Mouse (Mus musculus) stomach, postnatal 0 days (tissue): ENCODE data around the gene Atp2a2. TPM values are rescaled to one million over a fixed set of nuclear protein-coding genes. Genes with fewer than 3 reads are reported as not detected.

Experiments used
- ATAC-seq: fragments of 200-750 bp; cut with Nextera tagmentation; 2 replicates; pipeline ENCODE4 v1.8.0; 2017; ENCODE audit not compliant: low FRiP score, low TSS enrichment
- DNase-seq: peaks from one replicate; pipeline ENCODE4 v3.0.0-alpha.2; 2016; ENCODE audit warnings: low spot score
- H3K27ac ChIP-seq: fragments of 300-500 bp; sonication (generic); replicated peaks from 2 replicates; pipeline ENCODE4 v1.5.1; 2014; ENCODE audit warnings: mild to moderate bottlenecking, control low read depth
- H3K27me3 ChIP-seq: fragments of 300-500 bp; sonication (generic); 2 replicates; pipeline ENCODE4 v1.6.1; 2014; ENCODE audit warnings: low read length; ENCODE audit not compliant: control insufficient read depth, insufficient read depth
- H3K36me3 ChIP-seq: fragments of 300-500 bp; sonication (generic); 2 replicates; pipeline ENCODE4 v1.6.1; 2014; ENCODE audit warnings: low read length, mixed read lengths; ENCODE audit not compliant: control insufficient read depth, insufficient read depth
- H3K4me1 ChIP-seq: fragments of 300-500 bp; sonication (generic); replicated peaks from 2 replicates; pipeline ENCODE4 v1.6.1; 2014; ENCODE audit warnings: antibody characterized with exemption; ENCODE audit not compliant: control insufficient read depth, insufficient read depth
- H3K4me2 ChIP-seq: fragments of 300-500 bp; sonication (generic); replicated peaks from 2 replicates; pipeline ENCODE4 v1.6.1; 2014; ENCODE audit warnings: low read depth, mild to moderate bottlenecking, control low read depth, moderate library complexity
- H3K4me3 ChIP-seq: fragments of 300-500 bp; sonication (generic); 2 replicates; pipeline ENCODE4 v1.5.1; 2014; ENCODE audit warnings: low read depth, low read length, control low read depth
- H3K9ac ChIP-seq: fragments of 300-500 bp; sonication (generic); 2 replicates; pipeline ENCODE4 v1.6.1; 2014; ENCODE audit warnings: mild to moderate bottlenecking, low read length, control low read depth, mixed read lengths
- H3K9me3 ChIP-seq: fragments of 300-500 bp; sonication (generic); 2 replicates; pipeline ENCODE4 v1.6.1; 2016; ENCODE audit warnings: low read length; ENCODE audit not compliant: control insufficient read depth
- CTCF ChIP-seq: IDR thresholded peaks from 2 replicates; pipeline ENCODE4 v1.5.1; 2016; ENCODE audit warnings: antibody characterized with exemption, low read depth, mild to moderate bottlenecking, moderate library complexity
- EP300 ChIP-seq: optimal IDR thresholded peaks from 2 replicates; pipeline ENCODE3; 2016; ENCODE audit warnings: antibody characterized with exemption
- WGBS: fragments of 180-500 bp; shearing (Covaris S2); extraction: QIAGEN DNeasy Blood & Tissue Kit; methylation state at CpG from one replicate; pipeline ENCODE4 v1.1.7; 2014; 5-methylcytosine and 5-hydroxymethylcytosine counted together
- polyA plus RNA-seq: library from polyadenylated mRNA; unstranded; fragments of >200 nt; fragmentation: Nextera tagmentation; extraction: Ambion mirVana; gene quantifications from 2 replicates; pipeline ENCODE4 v1.2.1, GENCODE M21; 2015

Atp2a2 gene
- polyA plus RNA-seq, 1 experiment from 2014 or later = 24.0 TPM

DNA sequence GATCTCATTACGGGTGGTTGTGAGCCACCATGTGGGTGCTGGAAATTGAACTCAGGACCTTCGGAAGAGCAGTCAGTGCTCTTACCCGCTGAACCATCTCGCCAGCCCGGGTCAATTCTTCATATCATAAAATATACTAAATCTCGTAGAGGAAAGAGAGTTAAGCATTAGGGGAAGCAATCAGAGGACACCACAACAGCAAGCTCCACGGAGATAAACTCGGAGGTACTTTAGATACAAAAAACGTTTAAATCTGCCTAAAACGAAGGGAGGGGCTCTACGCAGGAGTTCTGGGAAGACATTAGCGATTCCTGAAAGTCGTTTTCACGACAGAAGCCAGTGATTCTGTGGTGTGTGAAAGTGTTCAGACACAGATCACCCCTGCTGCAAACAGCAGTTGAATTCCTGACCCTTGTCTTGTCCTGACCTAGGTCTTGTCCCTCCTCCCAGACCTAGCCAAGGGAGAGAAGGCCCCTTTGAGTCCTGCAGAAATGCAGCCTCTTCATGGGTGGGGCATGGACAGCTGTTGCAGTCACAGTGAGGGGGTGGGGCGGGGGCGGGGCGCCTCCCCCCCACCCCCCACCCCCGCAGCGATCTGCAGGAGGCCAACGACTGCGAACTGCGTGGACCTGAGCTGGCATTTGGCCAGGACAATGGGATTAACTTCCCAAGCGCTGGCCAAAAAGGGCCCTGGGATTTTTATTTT is 11.5 kb upstream of the Atp2a2 start:
- TF ChIP-seq CTCF (no peak), EP300 (no peak)
- Histone ChIP-seq H3K9me3 (no peaks in the 10 kb centered on the region), H3K4me2 (peak overlapping the region; percentile 12; the same call in 1 of the 2 replicates), H3K9ac (no peak overlapping the region), H3K36me3 (no peaks in the 10 kb centered on the region), H3K27ac (no peak overlapping the region), H3K4me1 (peaks cover 15% of the 10 kb centered on the region), H3K4me3 (no peak overlapping the region), H3K27me3 (no peaks in the 10 kb centered on the region)
- DNase-seq = no peak
- 43% methylated on average over 21 of the region's 23 CpGs for WGBS
- ATAC-seq = no peak

DNA sequence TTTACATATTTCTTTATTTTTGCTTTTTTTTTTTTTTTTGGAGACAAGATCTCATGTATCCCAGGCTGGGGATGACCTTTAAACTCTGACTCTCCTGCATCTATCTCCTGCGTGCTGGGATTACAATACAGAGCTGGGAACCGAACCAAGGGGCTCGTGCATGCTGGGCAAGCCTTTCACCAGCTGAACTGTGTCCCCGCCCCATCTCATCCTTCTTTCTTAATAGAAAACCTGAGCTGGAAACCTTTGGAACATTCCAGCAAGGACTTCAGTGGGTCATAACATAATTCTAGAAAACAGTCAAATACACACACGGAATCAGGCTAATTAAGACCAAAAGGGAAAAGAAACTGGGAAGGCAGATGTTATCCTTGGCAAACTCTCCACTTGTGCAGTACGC is 10.0 kb upstream of the Atp2a2 start:
- no peak overlapping the region; the same call in 1 of the 2 replicates for H3K27ac ChIP-seq
- H3K27me3 ChIP-seq = no peaks in the 10 kb centered on the region
- no peak for TF ChIP-seq EP300
- TF ChIP-seq CTCF = no peak
- no peak for DNase-seq
- H3K4me1 ChIP-seq = peaks cover 13% of the 10 kb centered on the region
- no peak for ATAC-seq
- no peaks in the 10 kb centered on the region for H3K9me3 ChIP-seq
- WGBS = 53% methylated on average over 6 of the region's 6 CpGs
- no peaks in the 10 kb centered on the region for H3K36me3 ChIP-seq
- no peak overlapping the region for H3K4me2 ChIP-seq
- H3K4me3 ChIP-seq = no peak overlapping the region
- no peak overlapping the region for H3K9ac ChIP-seq

DNA sequence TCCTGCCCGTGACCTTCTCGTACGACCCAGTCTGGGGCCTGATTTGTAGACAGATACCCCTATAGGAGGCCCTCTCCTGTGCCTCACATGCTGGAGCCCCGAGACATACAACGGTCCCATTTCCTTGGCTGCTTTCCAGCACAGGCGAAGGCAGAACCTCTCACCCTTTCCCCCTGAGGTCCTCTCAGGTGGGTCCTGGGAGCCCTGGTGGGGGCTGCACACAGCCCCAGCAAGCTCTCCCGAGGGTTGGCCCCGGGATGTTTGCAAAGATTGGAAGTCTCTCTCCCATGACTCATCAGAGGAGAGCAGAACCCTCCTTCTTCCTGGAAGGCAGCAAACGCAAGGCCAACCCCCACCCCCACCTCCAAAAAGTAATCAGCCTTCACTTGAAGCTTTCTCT is 9.4 kb upstream of the Atp2a2 start:
- no peaks in the 10 kb centered on the region for H3K36me3 ChIP-seq
- TF ChIP-seq EP300 (no peak), CTCF (no peak)
- H3K27me3 ChIP-seq = no peaks in the 10 kb centered on the region
- H3K9me3 ChIP-seq = no peaks in the 10 kb centered on the region
- peaks cover 13% of the 10 kb centered on the region for H3K4me1 ChIP-seq
- 0 out of 2 replicates have a peak overlapping the region, but pooled peaks have one; percentile 14 for H3K9ac ChIP-seq
- 17% methylated on average over 9 of the region's 9 CpGs for WGBS
- 0 out of 2 replicates have a peak overlapping the region, but pooled peaks have one; percentile 39 for H3K4me2 ChIP-seq
- no peak overlapping the region for H3K4me3 ChIP-seq
- peak overlapping the region; percentile 79 for H3K27ac ChIP-seq
- peak; percentile 60 for DNase-seq
- peak; percentile 66; the same call in 1 of the 2 replicates for ATAC-seq

DNA sequence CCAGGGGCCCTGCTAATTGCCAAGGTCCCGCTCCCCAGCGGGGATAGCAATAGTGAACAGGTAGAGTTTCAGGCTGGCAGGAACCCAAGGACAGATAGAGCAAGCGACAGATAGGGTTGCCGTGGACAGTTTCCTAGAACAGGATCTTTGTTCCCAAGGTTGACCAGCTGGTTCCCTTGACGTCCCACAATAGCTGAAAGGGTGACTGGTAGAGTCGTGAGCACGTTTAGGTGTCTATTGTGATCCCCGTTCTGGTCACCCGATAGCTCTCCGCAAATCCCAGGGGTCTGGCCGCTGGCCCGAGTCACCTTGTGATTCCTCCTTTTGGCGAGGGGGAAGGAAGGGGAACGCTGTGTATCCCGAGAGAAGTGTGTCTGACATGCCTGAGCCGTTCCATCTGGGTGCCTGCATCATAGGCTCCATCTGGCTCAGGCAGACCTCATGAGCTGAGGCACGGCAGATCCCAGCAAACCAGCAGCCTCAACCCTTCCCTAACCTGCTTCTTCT is 8.7 kb upstream of the Atp2a2 start:
- H3K36me3 ChIP-seq = no peaks in the 10 kb centered on the region
- TF ChIP-seq EP300 = no peak
- TF ChIP-seq CTCF = no peak
- no peaks in the 10 kb centered on the region for H3K27me3 ChIP-seq
- H3K4me2 ChIP-seq = no peak overlapping the region
- 43% methylated on average over 17 of the region's 17 CpGs for WGBS
- peak; percentile 40 for ATAC-seq
- H3K4me3 ChIP-seq = no peak overlapping the region
- peak overlapping the region; percentile 79 for H3K27ac ChIP-seq
- H3K4me1 ChIP-seq = peaks cover 13% of the 10 kb centered on the region
- peak; percentile 45 for DNase-seq
- H3K9me3 ChIP-seq = no peaks in the 10 kb centered on the region
- no peak overlapping the region for H3K9ac ChIP-seq

DNA sequence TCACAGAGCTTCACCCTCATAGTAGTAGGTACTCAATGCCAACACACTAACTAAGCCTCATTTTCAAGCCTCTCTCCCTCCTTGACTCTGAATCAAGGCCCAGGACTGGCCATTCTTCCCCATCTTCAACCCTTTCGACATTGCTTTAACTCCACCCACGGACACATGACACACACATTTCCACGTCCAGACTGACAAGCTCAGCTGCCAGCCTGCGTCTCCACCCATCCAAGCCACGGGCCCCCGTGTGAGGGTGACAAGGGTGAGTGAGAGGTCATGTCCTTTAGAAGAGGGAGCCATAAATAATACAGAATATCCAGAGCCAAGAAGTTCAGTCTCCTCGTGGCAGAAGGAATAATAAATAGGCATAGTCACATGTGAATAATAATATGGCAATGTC is 7.6 kb upstream of the Atp2a2 start:
- Histone ChIP-seq H3K9ac (no peak overlapping the region), H3K27me3 (no peaks in the 10 kb centered on the region), H3K9me3 (no peaks in the 10 kb centered on the region), H3K27ac (0 out of 2 replicates have a peak overlapping the region, but pooled peaks have one; percentile 2), H3K4me2 (no peak overlapping the region), H3K4me3 (no peak overlapping the region), H3K36me3 (no peaks in the 10 kb centered on the region), H3K4me1 (peaks cover 13% of the 10 kb centered on the region)
- WGBS = 32% methylated on average over 7 of the region's 7 CpGs
- no peak for ATAC-seq
- DNase-seq = no peak
- TF ChIP-seq EP300 (no peak), CTCF (no peak)

DNA sequence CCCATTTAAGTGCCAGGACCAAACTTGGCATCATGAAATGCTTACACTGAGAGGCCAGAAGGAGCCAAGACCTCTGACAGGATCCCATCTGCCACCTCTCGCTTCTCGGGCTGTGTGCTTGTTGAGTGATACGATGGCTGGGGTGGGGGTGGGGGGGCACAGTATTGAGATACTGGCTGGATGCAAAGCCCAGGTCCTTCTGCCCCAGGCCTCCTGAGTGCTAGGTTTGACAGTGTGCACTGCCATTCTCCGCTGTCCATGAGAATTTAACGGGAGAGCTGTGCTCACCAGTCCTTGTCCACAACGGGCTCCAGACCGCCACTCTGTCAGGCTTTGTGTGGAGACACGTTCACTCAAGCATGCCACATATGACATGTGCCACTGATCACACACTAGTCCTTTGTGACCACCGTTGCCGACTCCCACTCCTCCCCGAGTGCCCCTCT is 6.9 kb upstream of the Atp2a2 start:
- no peak for TF ChIP-seq CTCF
- TF ChIP-seq EP300 = no peak
- 93% methylated on average over 11 of the region's 11 CpGs for WGBS
- no peak for ATAC-seq
- Histone ChIP-seq H3K27ac (no peak overlapping the region), H3K9me3 (no peaks in the 10 kb centered on the region), H3K4me2 (no peak overlapping the region), H3K27me3 (no peaks in the 10 kb centered on the region), H3K4me3 (no peak overlapping the region), H3K36me3 (no peaks in the 10 kb centered on the region), H3K9ac (no peak overlapping the region), H3K4me1 (peaks cover 8% of the 10 kb centered on the region)
- DNase-seq = no peak
